Mouse (Mus musculus) hematopoietic stem cell, adult 5-6 weeks (primary cell): ENCODE data around the gene P4hb. TPM values are rescaled to one million over a fixed set of nuclear protein-coding genes. Genes with fewer than 3 reads are reported as not detected.

Experiments used
- total RNA-seq: library from RNA; stranded (forward); fragments of 172-1452, 232-1000 nt; gene quantifications from 2 replicates; pipeline ENCODE4 v1.2.3, GENCODE M21; 2017

P4hb gene
- total RNA-seq, 1 experiment from 2014 or later: 384 TPM

Other genes starting within 250 kb of the P4hb start
- gene Actg1, start 224.7 kb downstream of the P4hb start, total RNA-seq: 814 and 932 TPM in 2 replicates
- 0.15 TPM in 1 of 2 replicates, not detected in the other for gene Fscn2, start 211.7 kb downstream of the P4hb start, total RNA-seq
- gene Faap100, start 194.5 kb downstream of the P4hb start, total RNA-seq: 9.9 and 20.1 TPM in 2 replicates
- 30.3 and 43.1 TPM in 2 replicates for gene Nploc4, start 135.5 kb downstream of the P4hb start, total RNA-seq
- not detected in 2 replicates for gene Tspan10, start 130.6 kb downstream of the P4hb start, total RNA-seq
- gene Pde6g, start 119.8 kb downstream of the P4hb start, total RNA-seq: not detected in 2 replicates
- gene Oxld1, start 115.2 kb downstream of the P4hb start, total RNA-seq: 10.2 and 12.0 TPM in 2 replicates
- gene Ccdc137, start 115.1 kb downstream of the P4hb start, total RNA-seq: 58.3 and 96.4 TPM in 2 replicates
- 12.8 and 24.0 TPM in 2 replicates for gene Arl16, start 105.6 kb downstream of the P4hb start, total RNA-seq
- 63.4 and 112 TPM in 2 replicates for gene Mrpl12, start 88.6 kb downstream of the P4hb start, total RNA-seq
- 10.8 and 11.4 TPM in 2 replicates for gene Slc25a10, start 81.4 kb downstream of the P4hb start, total RNA-seq
- not detected in 2 replicates for gene Gcgr, start 42.6 kb downstream of the P4hb start, total RNA-seq
- 11.6 and 21.4 TPM in 2 replicates for gene Mcrip1, start 23.5 kb downstream of the P4hb start, total RNA-seq
- not detected in 2 replicates for gene Ppp1r27, start 22.1 kb downstream of the P4hb start, total RNA-seq
- gene Arhgdia, start 8.4 kb upstream of the P4hb start, total RNA-seq: 110 and 120 TPM in 2 replicates
- 110 and 227 TPM in 2 replicates for gene Alyref, start 25.1 kb upstream of the P4hb start, total RNA-seq
- 18.1 and 32.6 TPM in 2 replicates for gene Anapc11, start 25.2 kb upstream of the P4hb start, total RNA-seq
- not detected in 2 replicates for gene Npb, start 35.2 kb upstream of the P4hb start, total RNA-seq
- 38.6 and 41.7 TPM in 2 replicates for gene Pcyt2, start 44.7 kb upstream of the P4hb start, total RNA-seq
- gene Sirt7, start 52.0 kb upstream of the P4hb start, total RNA-seq: 52.4 and 56.7 TPM in 2 replicates
- gene Mafg, start 60.3 kb upstream of the P4hb start, total RNA-seq: 18.1 and 33.2 TPM in 2 replicates
- 0.88 and 2.1 TPM in 2 replicates for gene Pycr1, start 70.5 kb upstream of the P4hb start, total RNA-seq
- gene Myadml2, start 74.9 kb upstream of the P4hb start, total RNA-seq: 0.94 TPM in 1 of 2 replicates, not detected in the other
- gene Notum, start 87.9 kb upstream of the P4hb start, total RNA-seq: not detected in 2 replicates
- gene Aspscr1, start 99.7 kb upstream of the P4hb start, total RNA-seq: 37.1 and 48.8 TPM in 2 replicates
- 58.2 and 91.7 TPM in 2 replicates for gene Cenpx, start 140.5 kb upstream of the P4hb start, total RNA-seq
- 34.2 and 34.5 TPM in 2 replicates for gene Lrrc45, start 140.7 kb upstream of the P4hb start, total RNA-seq
- not detected in 2 replicates for gene Rac3, start 148.2 kb upstream of the P4hb start, total RNA-seq
- gene Dcxr, start 154.0 kb upstream of the P4hb start, total RNA-seq: 12.5 and 21.0 TPM in 2 replicates
- gene Cbr2, start 158.9 kb upstream of the P4hb start, total RNA-seq: not detected in 2 replicates
- 10.3 and 10.5 TPM in 2 replicates for gene Hmga1b, start 189.5 kb upstream of the P4hb start, total RNA-seq
- 2.6 and 4.0 TPM in 2 replicates for gene Rfng, start 211.0 kb upstream of the P4hb start, total RNA-seq
- 58.1 and 67.2 TPM in 2 replicates for gene Gps1, start 211.0 kb upstream of the P4hb start, total RNA-seq
- 28.9 and 38.7 TPM in 2 replicates for gene Dus1l, start 223.2 kb upstream of the P4hb start, total RNA-seq